Mouse (Mus musculus): ENCODE results near the gene Pop5.

The Pop5 gene

GRCm38 (mm10) chr5:115212861-115213260, 22.8 kb upstream of the Pop5 start:
- in situ Hi-C loops (cut with MboI; ENCODE audit: unreplicated experiment in 2 of 2) = no loop called here

GRCm38 (mm10) chr5:115214864-115215263, 20.8 kb upstream of the Pop5 start:
- in situ Hi-C loops (cut with MboI; ENCODE audit: unreplicated experiment in 2 of 2) = no loop called here

GRCm38 (mm10) chr5:115215273-115216185, 20.1 kb upstream of the Pop5 start:
- in situ Hi-C loops (cut with MboI; ENCODE audit: unreplicated experiment in 2 of 2) = no loop called here

- in situ Hi-C loops (cut with MboI; ENCODE audit: unreplicated experiment in 2 of 2) = no loop called here
Measured at GRCm38 (mm10) chr5:115217998-115218397, 17.6 kb upstream of the Pop5 start.

- in situ Hi-C loops (cut with MboI; ENCODE audit: unreplicated experiment in 2 of 2) = no loop called here
Measured at GRCm38 (mm10) chr5:115220931-115221640, 14.6 kb upstream of the Pop5 start.

- in situ Hi-C loops (cut with MboI; ENCODE audit: unreplicated experiment in 2 of 2) = no loop called here
Measured at GRCm38 (mm10) chr5:115222485-115222884, 13.2 kb upstream of the Pop5 start.

- in situ Hi-C loops (cut with MboI; ENCODE audit: unreplicated experiment in 2 of 2) = loop anchor here (5.0 to 10.0 kb wide), 3 partner anchors 104 to 526 kb away; partner anchors contain the start of gene Tchp (in 1 of the 2)
Measured at GRCm38 (mm10) chr5:115230830-115231551, 4.6 kb upstream of the Pop5 start.

GRCm38 (mm10) chr5:115231552-115232120, 4.0 kb upstream of the Pop5 start:
- in situ Hi-C loops (cut with MboI; ENCODE audit: unreplicated experiment in 2 of 2) = loop anchor here (5.0 to 10.0 kb wide), 3 partner anchors 104 to 527 kb away; partner anchors contain the start of gene Tchp (in 1 of the 2)

GRCm38 (mm10) chr5:115232516-115232915, 3.1 kb upstream of the Pop5 start:
- in situ Hi-C loops (cut with MboI; ENCODE audit: unreplicated experiment in 2 of 2) = loop anchor here (5.0 to 10.0 kb wide), 3 partner anchors 105 to 528 kb away; partner anchors contain the start of gene Tchp (in 1 of the 2)

- in situ Hi-C loops (cut with MboI; ENCODE audit: unreplicated experiment in 2 of 2) = loop anchor here (5.0 to 10.0 kb wide), 3 partner anchors 106 to 528 kb away; partner anchors contain the start of gene Tchp (in 1 of the 2)
Measured at GRCm38 (mm10) chr5:115233031-115233780, 2.4 kb upstream of the Pop5 start.

- in situ Hi-C loops (cut with MboI; ENCODE audit: unreplicated experiment in 2 of 2) = loop anchor here (5.0 to 10.0 kb wide), 3 partner anchors 107 to 530 kb away; partner anchors contain the start of gene Tchp (in 1 of the 2)
Measured at GRCm38 (mm10) chr5:115234519-115234918, 1.1 kb upstream of the Pop5 start.

GRCm38 (mm10) chr5:115235323-115235771, 289 bp upstream of the Pop5 start:
- in situ Hi-C loops (cut with MboI; ENCODE audit: unreplicated experiment in 2 of 2) = loop anchor here (5.0 to 10.0 kb wide), 5 partner anchors 48 to 531 kb away; partner anchors contain the start of genes Cox6a1 (in 1 of the 2) and Tchp (in 1 of the 2)

GRCm38 (mm10) chr5:115237803-115238728, 2.4 kb downstream of the Pop5 start:
- in situ Hi-C loops (cut with MboI; ENCODE audit: unreplicated experiment in 2 of 2) = loop anchor here (5.0 to 10.0 kb wide), 5 partner anchors 51 to 533 kb away; partner anchors contain the start of genes Cox6a1 (in 1 of the 2) and Tchp (in 1 of the 2)

GRCm38 (mm10) chr5:115238729-115239195, 3.1 kb downstream of the Pop5 start:
- in situ Hi-C loops (cut with MboI; ENCODE audit: unreplicated experiment in 2 of 2) = loop anchor here (5.0 to 10.0 kb wide), 5 partner anchors 51 to 534 kb away; partner anchors contain the start of genes Cox6a1 (in 1 of the 2) and Tchp (in 1 of the 2)

- in situ Hi-C loops (cut with MboI; ENCODE audit: unreplicated experiment in 2 of 2) = no loop called here
Measured at GRCm38 (mm10) chr5:115240191-115240590, 4.6 kb downstream of the Pop5 start.

- in situ Hi-C loops (cut with MboI; ENCODE audit: unreplicated experiment in 2 of 2) = no loop called here
Measured at GRCm38 (mm10) chr5:115255472-115255871, 19.8 kb downstream of the Pop5 start.

GRCm38 (mm10) chr5:115256909-115257546, 21.4 kb downstream of the Pop5 start:
- in situ Hi-C loops (cut with MboI; ENCODE audit: unreplicated experiment in 2 of 2) = no loop called here

Measured in v-Abl transformed pro-B cells (cell line).